In genomic region chr16:76332127-76332526, GRCm38 (mm10) we compare ENCODE assay signal across 16 mouse cellular contexts. TPM values are rescaled to one million over a fixed set of nuclear protein-coding genes. Genes with fewer than 3 reads are reported as not detected.
DNase-seq lines count a peak whose midpoint lies in the region; ATAC-seq and TF ChIP-seq lines count a peak whose summit lies in the region.
"Had no signal": no experiment of that assay in that cellular context is flagged by ENCODE, and none has a peak within 500 bp of the region (broad histone marks: within the 10 kb centered on the region; RNA-seq: fewer than 3 reads in every experiment).

No protein-coding gene starts in this region.

- H3K9ac ChIP-seq in kidney, embryonic 16.5 days (replicated peaks; ENCODE audit: low read length): no peak overlapping the region
- H3K9ac ChIP-seq in stomach, postnatal 0 days (ENCODE audit: low read length): no peak overlapping the region
- H3K9ac ChIP-seq: heart, embryonic 12.5 days had no signal

- peak overlapping the region; percentile 49; the same call in 1 of the 2 replicates for H3K27ac ChIP-seq in kidney, embryonic 16.5 days (ENCODE audit: low read length)
- H3K27ac ChIP-seq in stomach, postnatal 0 days (replicated peaks): no peak overlapping the region
- H3K27ac ChIP-seq: hindbrain, embryonic 10.5 days had no signal

- no peak for TF ChIP-seq CTCF in stomach, postnatal 0 days (IDR thresholded peaks at IDR 0.05; ENCODE audit: low read depth)

- H3K4me3 ChIP-seq in kidney, embryonic 16.5 days (ENCODE audit: low read length): no peak overlapping the region
- no peak overlapping the region for H3K4me3 ChIP-seq in stomach, postnatal 0 days (ENCODE audit: low read depth, low read length)
- H3K4me3 ChIP-seq: heart, embryonic 12.5 days; hindbrain, embryonic 10.5 days; megakaryocyte, embryonic 14.5 days; myocyte had no signal

- H3K4me2 ChIP-seq in kidney, embryonic 16.5 days (replicated peaks; ENCODE audit: low read depth, low read length): no peak overlapping the region
- H3K4me2 ChIP-seq in stomach, postnatal 0 days (replicated peaks; ENCODE audit: low read depth): no peak overlapping the region
- H3K4me2 ChIP-seq: heart, embryonic 12.5 days had no signal

- H3K4me1 ChIP-seq in kidney, embryonic 16.5 days (ENCODE audit: insufficient read depth, low read length): peaks cover 12% of the 10 kb centered on the region
- no peaks in the 10 kb centered on the region for H3K4me1 ChIP-seq in stomach, postnatal 0 days (replicated peaks; ENCODE audit: control insufficient read depth, insufficient read depth)

- 17% methylated on average over 7 of the region's 7 CpGs for WGBS in kidney, embryonic 16.5 days
- 38% methylated on average over 7 of the region's 7 CpGs for WGBS in stomach, postnatal 0 days

- peak; percentile 80 for ATAC-seq in kidney, embryonic 16.5 days (ENCODE audit: low FRiP score, low TSS enrichment)
- ATAC-seq in stomach, postnatal 0 days (ENCODE audit: low FRiP score, low TSS enrichment): peak; percentile 64; the same call in 1 of the 2 replicates
- ATAC-seq: forebrain, embryonic 16.5 days; inflammation-experienced regulatory T-cells, adult 6 months had no signal

- DNase-seq in kidney, adult 11 months: peak; percentile 36
- DNase-seq in kidney, postnatal 4 days: no peak
- peak; percentile 36 for DNase-seq in lung, postnatal 25 days (ENCODE audit: low spot score)
- DNase-seq in lung, postnatal 10 days: no peak
- no peak for DNase-seq in stomach, postnatal 0 days (ENCODE audit: low spot score)
- no peak for DNase-seq in cerebellum, postnatal 25 days
- DNase-seq: adrenal gland, postnatal 36 days; cerebellum, postnatal 36 days; gastrocnemius, postnatal 14 days had no signal

- peaks cover 5% of the 10 kb centered on the region; the same call in 1 of the 2 replicates for H3K9me3 ChIP-seq in kidney, embryonic 16.5 days (ENCODE audit: low read length)
- H3K9me3 ChIP-seq in stomach, postnatal 0 days (ENCODE audit: control insufficient read depth, low read length): no peaks in the 10 kb centered on the region

- H3K27me3 ChIP-seq in kidney, embryonic 16.5 days (ENCODE audit: insufficient read depth, low read length): no peaks in the 10 kb centered on the region
- no peaks in the 10 kb centered on the region for H3K27me3 ChIP-seq in stomach, postnatal 0 days (ENCODE audit: control insufficient read depth, insufficient read depth, low read length)
- H3K27me3 ChIP-seq: heart, embryonic 12.5 days; megakaryocyte, embryonic 14.5 days had no signal

- peaks cover 3% of the 10 kb centered on the region; the same call in 1 of the 2 replicates for H3K36me3 ChIP-seq in kidney, embryonic 16.5 days (ENCODE audit: insufficient read depth, low read length)
- H3K36me3 ChIP-seq in stomach, postnatal 0 days (ENCODE audit: control insufficient read depth, insufficient read depth, low read length): peaks cover under 1% of the 10 kb centered on the region; the same call in 1 of the 2 replicates

- TF ChIP-seq EP300 in stomach, postnatal 0 days (optimal IDR thresholded peaks at IDR 0.05): no peak

RNA-seq across cellular contexts. Expression of gene Nrip1, which starts 41.5 kb away (rescaled TPM):
- polyA plus RNA-seq in kidney, embryonic 16.5 days (2015; fragmentation: Nextera tagmentation; extraction: Ambion mirVana): 49.3 and 57.6 TPM in 2 replicates
- polyA plus RNA-seq in stomach, postnatal 0 days (2015; fragmentation: Nextera tagmentation; extraction: Ambion mirVana): 13.0 and 15.7 TPM in 2 replicates

Comparison
In these comparisons a context has a peak if more than half of its experiments do, and no peak if none do; other contexts are left out.
1. DNase-seq: peak in kidney, adult 11 months (single experiment) and lung, postnatal 25 days (single experiment); none in kidney, postnatal 4 days (0 of 2), lung, postnatal 10 days (single experiment), stomach, postnatal 0 days (single experiment) and cerebellum, postnatal 25 days (0 of 2).